Mouse (Mus musculus): ENCODE data around the gene Mzf1.

DNA sequence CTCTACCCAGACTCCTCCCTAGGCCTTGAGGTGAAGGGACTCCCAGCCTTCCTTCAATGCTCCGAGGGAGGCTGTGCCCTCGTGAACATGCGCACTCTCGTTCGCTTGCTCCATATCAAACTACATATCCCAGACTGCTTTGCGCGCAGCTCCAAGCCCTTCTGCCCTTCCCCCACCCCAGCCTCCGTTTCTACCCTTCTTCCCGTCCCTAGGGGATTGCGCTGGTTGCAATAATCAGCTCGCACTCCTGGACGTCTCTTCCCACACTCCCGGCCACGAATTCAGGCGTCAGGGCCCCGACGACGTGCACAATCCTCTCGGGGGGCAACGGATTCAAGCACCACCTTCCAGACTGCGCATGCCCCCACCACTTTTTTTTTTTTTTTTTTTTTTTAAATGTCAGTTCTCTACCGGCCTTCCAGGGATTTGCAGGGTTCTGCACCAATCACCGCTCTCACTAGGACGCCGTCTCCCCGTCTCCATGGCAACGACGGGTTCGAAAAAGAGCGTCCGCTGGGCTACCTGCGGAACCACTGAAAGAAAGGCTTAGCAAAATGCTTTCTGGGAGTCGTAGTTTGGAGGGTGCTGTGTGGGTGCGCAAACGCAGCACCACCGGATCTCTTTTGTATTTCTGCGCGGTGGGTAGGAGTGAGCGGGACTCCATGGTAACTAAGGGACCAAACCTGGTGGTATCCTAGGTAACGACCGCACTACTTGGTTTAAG, at the start of gene Mzf1:
- TF ChIP-seq EP300 (IDR thresholded peaks at IDR 0.05; ENCODE audit: low read depth) = no peak
- TF ChIP-seq CTCF (IDR thresholded peaks at IDR 0.05; ENCODE audit: low read depth) = no peak
